Comparison of ENCODE assay signal across 11 mouse cellular contexts in genomic region chr14:75035431-75035830, GRCm38 (mm10). TPM values are rescaled to one million over a fixed set of nuclear protein-coding genes. Genes with fewer than 3 reads are reported as not detected.
A peak's percentile ranks its signal among the peaks of the same experiment; 100 is the strongest.
DNase-seq lines count a peak whose midpoint lies in the region; ATAC-seq lines count a peak whose summit lies in the region.
"Had no signal": no experiment of that assay in that cellular context is flagged by ENCODE, and none has a peak within 500 bp of the region (broad histone marks: within the 10 kb centered on the region; RNA-seq: fewer than 3 reads in every experiment).

No protein-coding gene starts in this region.

- H3K27ac ChIP-seq in hindbrain, embryonic 11.5 days (ENCODE audit: low read depth, low read length), result no peak overlapping the region
- no peak overlapping the region for H3K27ac ChIP-seq in hindbrain, embryonic 16.5 days (ENCODE audit: low read depth, low read length)
- H3K27ac ChIP-seq in neural tube, embryonic 11.5 days (ENCODE audit: low read depth, low read length), result no peak overlapping the region
- H3K27ac ChIP-seq in neural tube, embryonic 15.5 days (replicated peaks), result no peak overlapping the region
- H3K27ac ChIP-seq: embryonic facial prominence, embryonic 15.5 days; hindbrain, embryonic 12.5 days; liver, embryonic 14.5 days had no signal

- H3K9me3 ChIP-seq in hindbrain, embryonic 11.5 days (ENCODE audit: control insufficient read depth, low read length), result no peaks in the 10 kb centered on the region
- no peaks in the 10 kb centered on the region for H3K9me3 ChIP-seq in hindbrain, embryonic 16.5 days (ENCODE audit: control insufficient read depth, low read length)
- H3K9me3 ChIP-seq in neural tube, embryonic 11.5 days (ENCODE audit: control insufficient read depth, low read length), result no peaks in the 10 kb centered on the region
- no peaks in the 10 kb centered on the region for H3K9me3 ChIP-seq in neural tube, embryonic 15.5 days (replicated peaks)
- H3K9me3 ChIP-seq: embryonic facial prominence, embryonic 15.5 days; hindbrain, embryonic 12.5 days had no signal

- no peak overlapping the region for H3K4me2 ChIP-seq in hindbrain, embryonic 11.5 days (replicated peaks; ENCODE audit: low read depth, low read length)
- no peak overlapping the region for H3K4me2 ChIP-seq in hindbrain, embryonic 16.5 days (ENCODE audit: low read length)
- H3K4me2 ChIP-seq in neural tube, embryonic 11.5 days (ENCODE audit: low read depth), result no peak overlapping the region
- no peak overlapping the region for H3K4me2 ChIP-seq in neural tube, embryonic 15.5 days
- H3K4me2 ChIP-seq: embryonic facial prominence, embryonic 15.5 days; heart, embryonic 11.5 days; hindbrain, embryonic 12.5 days had no signal

- no peak for ATAC-seq in hindbrain, embryonic 11.5 days (ENCODE audit: low FRiP score)
- ATAC-seq in hindbrain, embryonic 16.5 days, result no peak
- ATAC-seq in neural tube, embryonic 11.5 days (ENCODE audit: insufficient read depth, low FRiP score, low TSS enrichment), result no peak
- no peak for ATAC-seq in neural tube, embryonic 15.5 days (ENCODE audit: low FRiP score)

- no peak overlapping the region for H3K4me3 ChIP-seq in hindbrain, embryonic 11.5 days (ENCODE audit: low read depth, low read length)
- no peak overlapping the region for H3K4me3 ChIP-seq in hindbrain, embryonic 16.5 days (ENCODE audit: low read length)
- no peak overlapping the region for H3K4me3 ChIP-seq in neural tube, embryonic 11.5 days (ENCODE audit: low read depth, low read length)
- H3K4me3 ChIP-seq in neural tube, embryonic 15.5 days (replicated peaks), result no peak overlapping the region
- H3K4me3 ChIP-seq: embryonic facial prominence, embryonic 15.5 days; hindbrain, embryonic 12.5 days had no signal

- no peaks in the 10 kb centered on the region for H3K36me3 ChIP-seq in hindbrain, embryonic 11.5 days (ENCODE audit: control insufficient read depth, insufficient read depth, low read length)
- no peaks in the 10 kb centered on the region for H3K36me3 ChIP-seq in hindbrain, embryonic 16.5 days (ENCODE audit: control insufficient read depth, insufficient read depth, low read length)
- H3K36me3 ChIP-seq in neural tube, embryonic 11.5 days (ENCODE audit: control insufficient read depth, insufficient read depth, low read length), result no peaks in the 10 kb centered on the region
- no peaks in the 10 kb centered on the region for H3K36me3 ChIP-seq in neural tube, embryonic 15.5 days
- H3K36me3 ChIP-seq: embryonic facial prominence, embryonic 15.5 days; hindbrain, embryonic 12.5 days had no signal

- peak; percentile 42 for DNase-seq in hindbrain, embryonic 11.5 days (ENCODE audit: low spot score)
- peak; percentile 17 for DNase-seq in neural tube, embryonic 11.5 days (ENCODE audit: low spot score)
- DNase-seq in embryo, embryonic 10.5 days (ENCODE audit: low spot score), result peak; percentile 38
- no peak for DNase-seq in MN1 (ENCODE audit: low spot score)
- no peak for DNase-seq in ovary, postnatal 36 days (ENCODE audit: low spot score)

- H3K27me3 ChIP-seq in hindbrain, embryonic 11.5 days (ENCODE audit: control insufficient read depth, insufficient read depth, low read length), result no peaks in the 10 kb centered on the region
- no peaks in the 10 kb centered on the region for H3K27me3 ChIP-seq in hindbrain, embryonic 16.5 days (replicated peaks; ENCODE audit: control insufficient read depth, insufficient read depth, low read length)
- H3K27me3 ChIP-seq in neural tube, embryonic 11.5 days (ENCODE audit: control insufficient read depth, insufficient read depth, low read length), result no peaks in the 10 kb centered on the region
- no peaks in the 10 kb centered on the region for H3K27me3 ChIP-seq in neural tube, embryonic 15.5 days (replicated peaks)
- H3K27me3 ChIP-seq: embryonic facial prominence, embryonic 15.5 days; hindbrain, embryonic 12.5 days had no signal

- no peak overlapping the region for H3K9ac ChIP-seq in hindbrain, embryonic 11.5 days (ENCODE audit: low read depth, low read length)
- no peak overlapping the region for H3K9ac ChIP-seq in hindbrain, embryonic 16.5 days (ENCODE audit: low read depth, low read length)
- no peak overlapping the region for H3K9ac ChIP-seq in neural tube, embryonic 11.5 days (ENCODE audit: low read length)
- H3K9ac ChIP-seq in neural tube, embryonic 15.5 days (replicated peaks), result no peak overlapping the region
- H3K9ac ChIP-seq: embryonic facial prominence, embryonic 15.5 days; hindbrain, embryonic 12.5 days; liver, embryonic 14.5 days had no signal

- H3K4me1 ChIP-seq in hindbrain, embryonic 11.5 days (replicated peaks; ENCODE audit: control insufficient read depth, insufficient read depth, low read length), result no peaks in the 10 kb centered on the region
- H3K4me1 ChIP-seq in hindbrain, embryonic 16.5 days (ENCODE audit: control insufficient read depth, insufficient read depth, low read depth, low read length), result no peaks in the 10 kb centered on the region
- H3K4me1 ChIP-seq in neural tube, embryonic 11.5 days (ENCODE audit: control insufficient read depth, insufficient read depth, low read length), result no peaks in the 10 kb centered on the region
- H3K4me1 ChIP-seq in neural tube, embryonic 15.5 days, result no peaks in the 10 kb centered on the region
- H3K4me1 ChIP-seq: embryonic facial prominence, embryonic 15.5 days; hindbrain, embryonic 12.5 days had no signal

- 68% methylated on average over 11 of the region's 11 CpGs for WGBS in hindbrain, embryonic 11.5 days
- WGBS in hindbrain, embryonic 16.5 days, result 67% methylated on average over 11 of the region's 11 CpGs
- WGBS in neural tube, embryonic 11.5 days, result 68% methylated on average over 11 of the region's 11 CpGs
- WGBS in neural tube, embryonic 15.5 days, result 68% methylated on average over 11 of the region's 11 CpGs

RNA-seq across cellular contexts. Expression of gene Rubcnl, which starts 19.6 kb away (rescaled TPM):
- 0.20 and 0.22 TPM in 2 replicates for polyA plus RNA-seq in hindbrain, embryonic 11.5 days (2014; fragmentation: Nextera tagmentation; extraction: Ambion mirVana)
- polyA plus RNA-seq in hindbrain, embryonic 16.5 days (2015; fragmentation: Nextera tagmentation; extraction: Ambion mirVana), result 0.29 and 0.31 TPM in 2 replicates
- 0.28 and 0.38 TPM in 2 replicates for polyA plus RNA-seq in neural tube, embryonic 11.5 days (2014; fragmentation: Nextera tagmentation; extraction: Ambion mirVana)
- polyA plus RNA-seq in neural tube, embryonic 15.5 days (2015; fragmentation: Nextera tagmentation; extraction: Ambion mirVana), result 0.10 and 0.69 TPM in 2 replicates

Comparison
In these comparisons a context has a peak if more than half of its experiments do, and no peak if none do; other contexts are left out.
1. DNase-seq: peak in hindbrain, embryonic 11.5 days (single experiment), neural tube, embryonic 11.5 days (single experiment) and embryo, embryonic 10.5 days (single experiment); none in MN1 (single experiment) and ovary, postnatal 36 days (single experiment).